Mouse (Mus musculus): ENCODE data around the gene Aox4.

The Aox4 gene

DNA sequence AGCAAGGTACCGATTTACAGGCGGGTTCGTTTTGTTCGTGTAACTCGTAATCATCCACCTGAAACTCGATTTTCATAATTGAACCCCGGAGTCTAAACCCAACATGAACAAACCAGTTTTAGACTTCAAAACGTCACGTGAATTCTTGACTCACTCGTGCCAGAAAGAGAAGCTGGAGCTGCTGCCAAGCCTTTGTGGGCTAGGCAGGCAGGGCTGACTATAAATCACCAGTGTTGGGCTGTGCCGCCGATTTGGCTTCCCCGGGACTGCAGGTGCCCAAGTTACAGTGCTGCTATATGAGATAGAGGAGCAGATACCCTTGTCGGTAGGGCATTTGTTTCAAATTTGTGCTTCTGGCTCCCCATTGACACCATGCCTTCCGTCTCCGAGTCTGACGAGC is at the start of gene Aox4:
TSS of gene Aox4 (plus strand) at position 195 of the 400 bp plus-strand sequence.
- DNase-seq (ENCODE audit: low read depth in 2 of 2, low spot score in 2 of 2), result no peak

GRCm38 (mm10) chr1:58169893-58170292 is 40.3 kb upstream of the Aox4 start:
- no peak for DNase-seq (ENCODE audit: low read depth in 2 of 2, low spot score in 2 of 2)

GRCm38 (mm10) chr1:58188514-58189175 is 21.6 kb upstream of the Aox4 start:
- no peak for DNase-seq (ENCODE audit: low read depth in 2 of 2, low spot score in 2 of 2)

GRCm38 (mm10) chr1:58194317-58194716 is 15.9 kb upstream of the Aox4 start:
- no peak for DNase-seq (ENCODE audit: low read depth in 2 of 2, low spot score in 2 of 2)

DNA sequence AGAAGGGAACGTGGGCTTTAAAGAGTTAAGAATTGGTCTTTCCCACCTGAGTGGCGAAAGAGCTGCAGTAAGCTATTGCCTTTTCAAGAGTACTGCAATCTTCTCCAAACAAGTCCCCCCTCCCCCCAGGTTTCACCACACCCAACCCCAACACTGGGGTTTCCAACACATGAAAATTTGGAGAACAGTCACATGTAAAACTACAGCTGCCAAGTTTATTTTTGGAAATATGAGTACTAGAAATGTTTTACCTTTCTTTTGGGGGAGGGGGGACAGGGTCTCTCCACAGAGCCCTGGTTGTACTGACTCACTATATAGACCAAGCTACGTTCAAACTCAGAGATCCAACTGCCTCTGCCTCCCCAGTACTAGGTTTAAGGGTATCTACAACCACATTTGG is 15.2 kb upstream of the Aox4 start:
- DNase-seq (ENCODE audit: low read depth in 2 of 2, low spot score in 2 of 2), result no peak

- DNase-seq (ENCODE audit: low read depth in 2 of 2, low spot score in 2 of 2), result peak; percentile 26 to 46
Observed at GRCm38 (mm10) chr1:58195541-58195940, 14.7 kb upstream of the Aox4 start.

DNA sequence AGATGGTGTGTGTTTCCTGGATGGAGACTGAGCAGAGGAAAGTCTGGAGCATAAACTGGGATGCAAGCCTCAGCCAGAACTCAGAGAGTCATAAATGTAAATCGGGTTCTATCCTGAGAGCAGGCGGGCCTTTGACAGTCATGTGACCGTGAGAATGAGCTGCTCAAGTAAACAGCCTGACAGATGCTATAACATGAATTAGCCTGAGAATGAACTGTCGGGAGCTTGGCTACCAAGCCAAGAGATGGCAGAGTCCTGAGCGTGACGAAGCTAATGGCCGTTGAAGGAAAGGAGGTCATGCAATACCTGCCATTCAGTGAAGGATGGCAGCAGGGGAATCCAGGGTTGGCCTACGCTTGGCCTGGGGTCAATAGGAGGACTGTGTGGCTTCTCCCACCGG is 13.2 kb upstream of the Aox4 start:
- DNase-seq (ENCODE audit: low read depth in 2 of 2, low spot score in 2 of 2), result no peak

- no peak for DNase-seq (ENCODE audit: low read depth in 2 of 2, low spot score in 2 of 2)
Observed at GRCm38 (mm10) chr1:58198386-58198785, 11.8 kb upstream of the Aox4 start.

- DNase-seq (ENCODE audit: low read depth in 2 of 2, low spot score in 2 of 2), result no peak
Observed at GRCm38 (mm10) chr1:58212805-58213204, 2.6 kb downstream of the Aox4 start.

- DNase-seq (ENCODE audit: low read depth in 2 of 2, low spot score in 2 of 2), result no peak
Observed at GRCm38 (mm10) chr1:58213838-58214237, 3.6 kb downstream of the Aox4 start.

DNA sequence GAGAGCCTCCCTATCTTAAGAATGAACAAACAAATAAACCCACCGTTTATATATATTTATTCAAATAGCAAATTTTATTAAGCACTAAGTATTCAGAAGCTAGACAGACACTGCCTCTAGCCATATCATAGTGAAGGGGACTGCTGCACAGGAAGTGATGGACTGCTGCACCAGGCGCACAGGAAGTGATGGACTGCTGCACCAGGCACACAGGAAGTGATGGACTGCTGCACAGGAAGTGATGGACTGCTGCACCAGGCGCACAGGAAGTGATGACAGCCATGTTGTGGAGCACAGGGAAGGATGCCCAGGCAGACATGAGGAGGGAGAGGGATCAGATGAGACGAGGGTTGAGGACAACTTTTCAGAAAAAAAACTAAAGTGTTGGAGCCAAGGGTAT is 5.2 kb downstream of the Aox4 start:
- no peak for DNase-seq (ENCODE audit: low read depth in 2 of 2, low spot score in 2 of 2)

DNA sequence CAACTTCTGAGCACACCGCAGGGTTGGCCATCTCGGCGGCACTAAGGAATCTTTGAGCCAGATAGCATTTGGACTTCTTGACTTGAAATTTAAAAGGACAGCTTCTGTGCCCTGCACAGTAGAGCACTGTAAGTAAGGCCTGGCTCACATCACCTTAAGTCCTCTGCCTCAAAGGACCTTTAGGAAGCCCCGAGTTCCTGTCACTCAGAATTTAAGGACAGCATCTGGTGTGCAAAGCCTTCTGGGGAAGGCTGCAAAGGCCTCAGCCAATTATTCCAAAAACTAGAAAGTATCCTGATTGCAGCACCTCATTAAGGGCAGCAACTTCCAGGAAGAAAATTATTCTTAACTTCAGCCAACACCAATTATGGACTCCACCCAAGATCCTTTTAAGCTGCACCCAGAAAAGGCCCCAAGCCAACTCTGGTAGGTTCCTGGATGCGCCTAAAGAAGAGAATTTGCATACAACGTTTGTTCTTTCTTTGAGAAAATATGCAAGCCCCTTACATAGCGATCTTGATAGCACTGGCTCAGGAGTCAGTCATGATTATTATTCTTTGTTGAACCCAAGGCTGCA is 5.8 kb downstream of the Aox4 start:
- no peak for DNase-seq (ENCODE audit: low read depth in 2 of 2, low spot score in 2 of 2)

- DNase-seq (ENCODE audit: low read depth in 2 of 2, low spot score in 2 of 2), result no peak
Observed at GRCm38 (mm10) chr1:58221070-58221469, 10.9 kb downstream of the Aox4 start.

- DNase-seq (ENCODE audit: low read depth in 2 of 2, low spot score in 2 of 2), result no peak
Observed at GRCm38 (mm10) chr1:58221879-58222278, 11.7 kb downstream of the Aox4 start.

DNA sequence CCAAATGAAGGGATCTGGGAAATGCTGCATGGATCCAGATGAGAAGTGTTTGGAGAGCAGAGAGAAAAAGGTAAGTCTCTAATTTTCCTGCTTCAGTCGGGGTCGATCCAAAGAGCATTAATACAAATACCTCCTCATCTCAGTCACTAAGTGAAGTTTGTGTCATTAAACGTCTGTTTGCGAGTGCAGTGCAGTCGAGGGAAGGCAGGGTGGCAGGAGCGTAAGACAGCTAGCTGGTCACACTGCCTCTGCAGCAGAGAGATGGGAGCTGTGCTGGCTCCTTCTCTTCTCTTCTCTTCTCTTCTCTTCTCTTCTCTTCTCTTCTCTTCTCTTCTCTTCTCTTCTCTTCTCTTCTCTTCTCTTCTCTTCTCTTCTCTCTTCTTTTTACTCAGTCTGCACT is 17.9 kb downstream of the Aox4 start:
- DNase-seq (ENCODE audit: low read depth in 2 of 2, low spot score in 2 of 2), result no peak

- DNase-seq (ENCODE audit: low read depth in 2 of 2, low spot score in 2 of 2), result no peak
Observed at GRCm38 (mm10) chr1:58228916-58229315, 18.7 kb downstream of the Aox4 start.

DNA sequence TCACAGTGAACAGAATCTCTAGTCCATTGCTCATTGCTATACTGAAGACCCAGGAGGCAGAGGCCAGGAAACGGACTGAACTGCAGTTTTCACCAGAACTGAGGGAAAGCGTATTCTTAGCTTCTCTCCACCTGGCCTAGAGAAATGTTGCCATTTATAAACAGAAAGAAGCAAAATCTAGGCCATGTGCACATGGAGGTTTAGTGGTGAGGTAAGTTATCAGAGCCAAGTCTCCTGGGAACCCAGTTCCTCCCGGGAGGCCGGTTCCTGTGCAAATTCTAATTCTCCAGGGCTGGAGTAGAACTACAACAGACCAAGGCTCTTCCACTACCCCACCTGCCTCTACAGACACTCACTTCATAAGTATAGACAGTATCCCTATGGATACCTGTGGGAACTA is 19.6 kb downstream of the Aox4 start:
- no peak for DNase-seq (ENCODE audit: low read depth in 2 of 2, low spot score in 2 of 2)

GRCm38 (mm10) chr1:58230542-58230941 is 20.3 kb downstream of the Aox4 start:
- DNase-seq (ENCODE audit: low read depth in 2 of 2, low spot score in 2 of 2), result no peak

GRCm38 (mm10) chr1:58235405-58235804 is 25.2 kb downstream of the Aox4 start:
- DNase-seq (ENCODE audit: low read depth in 2 of 2, low spot score in 2 of 2), result no peak

- no peak for DNase-seq (ENCODE audit: low read depth in 2 of 2, low spot score in 2 of 2)
Observed at GRCm38 (mm10) chr1:58237527-58238299, 27.5 kb downstream of the Aox4 start.

- no peak for DNase-seq (ENCODE audit: low read depth in 2 of 2, low spot score in 2 of 2)
Observed at GRCm38 (mm10) chr1:58238440-58238839, 28.2 kb downstream of the Aox4 start.

DNA sequence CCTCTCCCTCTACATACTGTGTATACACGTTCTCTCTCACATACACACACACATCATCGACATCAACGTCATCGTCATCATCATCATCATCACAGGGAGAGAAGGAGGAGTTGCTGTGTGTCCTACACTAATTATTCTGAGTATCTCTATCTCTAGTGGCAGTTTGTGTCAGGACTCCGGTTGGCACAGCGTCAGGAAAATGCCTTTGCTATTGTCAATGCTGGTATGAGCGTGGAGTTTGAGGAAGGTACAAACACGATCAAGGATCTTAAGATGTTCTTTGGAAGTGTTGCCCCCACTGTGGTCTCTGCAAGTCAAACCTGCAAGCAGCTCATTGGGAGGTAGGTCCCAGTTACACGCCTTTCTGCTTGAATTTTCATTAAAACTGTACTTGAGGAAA is 28.8 kb downstream of the Aox4 start:
- no peak for DNase-seq (ENCODE audit: low read depth in 2 of 2, low spot score in 2 of 2)

All from CD8-positive naive resting alpha-beta T cell, adult 2 months (primary cell).